Comparison of ENCODE assay signal across 11 mouse cellular contexts in the genomic region with DNA sequence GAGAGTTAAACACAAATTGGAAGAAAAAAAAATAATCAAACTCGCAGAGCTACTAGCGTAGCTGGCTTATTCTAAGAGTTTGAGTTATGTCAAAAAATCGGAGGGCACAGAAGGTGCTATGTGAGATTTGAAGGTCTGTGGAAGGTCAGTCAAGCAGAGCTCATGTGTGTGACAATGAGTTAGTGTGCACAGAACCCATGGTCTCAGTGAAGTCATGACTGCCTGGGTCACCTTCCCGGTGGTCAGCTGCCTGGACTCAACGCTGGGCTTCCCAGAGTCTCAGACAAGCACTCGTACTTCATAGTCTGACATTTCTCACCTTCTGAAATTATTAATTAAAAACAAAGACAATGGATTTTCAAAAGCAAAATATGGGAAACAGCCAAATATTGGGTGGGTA. TPM values are rescaled to one million over a fixed set of nuclear protein-coding genes. Genes with fewer than 3 reads are reported as not detected.
DNase-seq lines count a peak whose midpoint lies in the region; ATAC-seq and TF ChIP-seq lines count a peak whose summit lies in the region.
"Had no signal": no experiment of that assay in that cellular context is flagged by ENCODE, and none has a peak within 500 bp of the region (broad histone marks: within the 10 kb centered on the region; RNA-seq: fewer than 3 reads in every experiment).

No protein-coding gene starts in this region.

- intact Hi-C loops in heart, postnatal 36 days (cut with DNase I), result no loop called here

- DNase-seq in heart, adult 11 months, result peak; percentile 86
- no peak for DNase-seq in heart, postnatal 36 days
- DNase-seq in kidney, postnatal 36 days, result no peak
- DNase-seq in cerebellum, adult 2 months, result no peak
- no peak for DNase-seq in urinary bladder, postnatal 36 days (ENCODE audit: low spot score in 2 of 2)
- DNase-seq: adrenal gland, postnatal 25 days had no signal

- WGBS in kidney, embryonic 14.5 days, result 62% methylated on average over 6 of the region's 6 CpGs
- 53% methylated on average over 6 of the region's 6 CpGs for WGBS in kidney, embryonic 16.5 days
- 57% methylated on average over 6 of the region's 6 CpGs for WGBS in stomach, embryonic 16.5 days
- 40% methylated on average over 6 of the region's 6 CpGs for WGBS in cerebellum, adult 2 months

- TF ChIP-seq CTCF in cerebellum, adult 2 months (IDR thresholded peaks at IDR 0.05; ENCODE audit: borderline replicate concordance, insufficient read depth, low read depth, low read length), result no peak

- H3K4me1 ChIP-seq in kidney, embryonic 14.5 days (ENCODE audit: control insufficient read depth, insufficient read depth, low read length), result peaks cover 52% of the 10 kb centered on the region
- peaks cover 75% of the 10 kb centered on the region for H3K4me1 ChIP-seq in kidney, embryonic 16.5 days (ENCODE audit: insufficient read depth, low read length)
- H3K4me1 ChIP-seq in stomach, embryonic 16.5 days (ENCODE audit: control insufficient read depth, insufficient read depth, low read length), result peaks cover 47% of the 10 kb centered on the region
- no peaks in the 10 kb centered on the region for H3K4me1 ChIP-seq in cerebellum, adult 2 months (ENCODE audit: control insufficient read depth, insufficient read depth, low read length)

- H3K9me3 ChIP-seq in kidney, embryonic 14.5 days (ENCODE audit: control insufficient read depth, low read length), result no peaks in the 10 kb centered on the region
- H3K9me3 ChIP-seq in kidney, embryonic 16.5 days (ENCODE audit: low read length), result no peaks in the 10 kb centered on the region
- H3K9me3 ChIP-seq in stomach, embryonic 16.5 days (replicated peaks; ENCODE audit: control insufficient read depth, low read length), result no peaks in the 10 kb centered on the region
- H3K9me3 ChIP-seq: forebrain, embryonic 12.5 days had no signal

- peaks cover 6% of the 10 kb centered on the region; the same call in 1 of the 2 replicates for H3K36me3 ChIP-seq in kidney, embryonic 14.5 days (ENCODE audit: control insufficient read depth, insufficient read depth, low read length)
- no peaks in the 10 kb centered on the region for H3K36me3 ChIP-seq in kidney, embryonic 16.5 days (ENCODE audit: insufficient read depth, low read length)
- no peaks in the 10 kb centered on the region for H3K36me3 ChIP-seq in stomach, embryonic 16.5 days (ENCODE audit: control insufficient read depth, insufficient read depth, low read length)
- H3K36me3 ChIP-seq: forebrain, embryonic 12.5 days had no signal

- no peak for ATAC-seq in kidney, embryonic 14.5 days (ENCODE audit: low FRiP score, low TSS enrichment)
- no peak for ATAC-seq in kidney, embryonic 16.5 days (ENCODE audit: low FRiP score, low TSS enrichment)
- ATAC-seq in stomach, embryonic 16.5 days (ENCODE audit: insufficient read depth, low FRiP score), result no peak

- peak overlapping the region; percentile 19; the same call in 1 of the 2 replicates for H3K27ac ChIP-seq in kidney, embryonic 14.5 days (ENCODE audit: low read depth, low read length)
- H3K27ac ChIP-seq in kidney, embryonic 16.5 days (ENCODE audit: low read length), result peak overlapping the region; percentile 84
- peak overlapping the region; percentile 82 for H3K27ac ChIP-seq in stomach, embryonic 16.5 days (ENCODE audit: low read length)
- H3K27ac ChIP-seq in cerebellum, adult 2 months (ENCODE audit: insufficient read depth, low read length), result no peak overlapping the region
- H3K27ac ChIP-seq: forebrain, embryonic 12.5 days had no signal

- TF ChIP-seq POLR2A in cerebellum, adult 2 months (IDR thresholded peaks at IDR 0.05; ENCODE audit: borderline replicate concordance, insufficient read depth, low read length), result no peak

- H3K9ac ChIP-seq in kidney, embryonic 14.5 days (ENCODE audit: low read depth, low read length), result no peak overlapping the region
- 0 out of 2 replicates have a peak overlapping the region, but pooled peaks have one; percentile 13 for H3K9ac ChIP-seq in kidney, embryonic 16.5 days (replicated peaks; ENCODE audit: low read length)
- peak overlapping the region; percentile 48 for H3K9ac ChIP-seq in stomach, embryonic 16.5 days (ENCODE audit: low read length)
- H3K9ac ChIP-seq: forebrain, embryonic 12.5 days had no signal

- no peak overlapping the region for H3K4me2 ChIP-seq in kidney, embryonic 14.5 days (replicated peaks; ENCODE audit: low read depth, low read length)
- H3K4me2 ChIP-seq in kidney, embryonic 16.5 days (replicated peaks; ENCODE audit: low read depth, low read length), result no peak overlapping the region
- H3K4me2 ChIP-seq in stomach, embryonic 16.5 days (ENCODE audit: low read depth, low read length), result no peak overlapping the region
- H3K4me2 ChIP-seq: forebrain, embryonic 12.5 days; liver, embryonic 11.5 days had no signal

- no peak overlapping the region for H3K4me3 ChIP-seq in kidney, embryonic 14.5 days (ENCODE audit: low read length)
- no peak overlapping the region for H3K4me3 ChIP-seq in kidney, embryonic 16.5 days (ENCODE audit: low read length)
- no peak overlapping the region for H3K4me3 ChIP-seq in stomach, embryonic 16.5 days (replicated peaks; ENCODE audit: low read length)
- H3K4me3 ChIP-seq in cerebellum, adult 2 months (replicated peaks; ENCODE audit: insufficient read depth, low read depth, low read length), result no peak overlapping the region
- H3K4me3 ChIP-seq: forebrain, embryonic 12.5 days had no signal

- H3K27me3 ChIP-seq in kidney, embryonic 14.5 days (ENCODE audit: control insufficient read depth, insufficient read depth, low read length), result no peaks in the 10 kb centered on the region
- H3K27me3 ChIP-seq in kidney, embryonic 16.5 days (ENCODE audit: insufficient read depth, low read length), result no peaks in the 10 kb centered on the region
- no peaks in the 10 kb centered on the region for H3K27me3 ChIP-seq in stomach, embryonic 16.5 days (ENCODE audit: control insufficient read depth, insufficient read depth, low read length)
- no peaks in the 10 kb centered on the region for H3K27me3 ChIP-seq in cerebellum, adult 2 months (ENCODE audit: control insufficient read depth, insufficient read depth, low read length)
- H3K27me3 ChIP-seq: forebrain, embryonic 12.5 days had no signal

RNA-seq across cellular contexts. Expression of a gene that starts 26.4 kb away (rescaled TPM):
- total RNA-seq in heart, postnatal 36 days (2021), result 10 to 100 TPM; 21.5 to 22.6 TPM
- 21.3 and 34.2 TPM in 2 replicates for polyA plus RNA-seq in kidney, embryonic 14.5 days (2014; fragmentation: Nextera tagmentation; extraction: Ambion mirVana)
- 31.7 and 34.9 TPM in 2 replicates for polyA plus RNA-seq in kidney, embryonic 16.5 days (2015; fragmentation: Nextera tagmentation; extraction: Ambion mirVana)
- 18.6 and 20.3 TPM in 2 replicates for polyA plus RNA-seq in stomach, embryonic 16.5 days (2015; fragmentation: Nextera tagmentation; extraction: Ambion mirVana)
- polyA plus RNA-seq in cerebellum, adult 2 months (2012; rRNA removed), result 4.9 and 5.4 TPM in 2 replicates
